Mouse (Mus musculus): ENCODE data around the gene Gnptg. TPM values are rescaled to one million over a fixed set of nuclear protein-coding genes. Genes with fewer than 3 reads are reported as not detected.

The Gnptg gene
- 100 to 1,000 TPM in 1 of 2 experiments, 10 to 100 TPM in 1; 92.8 to 106 TPM for polyA plus RNA-seq (2017; shearing (Covaris generic))

DNA sequence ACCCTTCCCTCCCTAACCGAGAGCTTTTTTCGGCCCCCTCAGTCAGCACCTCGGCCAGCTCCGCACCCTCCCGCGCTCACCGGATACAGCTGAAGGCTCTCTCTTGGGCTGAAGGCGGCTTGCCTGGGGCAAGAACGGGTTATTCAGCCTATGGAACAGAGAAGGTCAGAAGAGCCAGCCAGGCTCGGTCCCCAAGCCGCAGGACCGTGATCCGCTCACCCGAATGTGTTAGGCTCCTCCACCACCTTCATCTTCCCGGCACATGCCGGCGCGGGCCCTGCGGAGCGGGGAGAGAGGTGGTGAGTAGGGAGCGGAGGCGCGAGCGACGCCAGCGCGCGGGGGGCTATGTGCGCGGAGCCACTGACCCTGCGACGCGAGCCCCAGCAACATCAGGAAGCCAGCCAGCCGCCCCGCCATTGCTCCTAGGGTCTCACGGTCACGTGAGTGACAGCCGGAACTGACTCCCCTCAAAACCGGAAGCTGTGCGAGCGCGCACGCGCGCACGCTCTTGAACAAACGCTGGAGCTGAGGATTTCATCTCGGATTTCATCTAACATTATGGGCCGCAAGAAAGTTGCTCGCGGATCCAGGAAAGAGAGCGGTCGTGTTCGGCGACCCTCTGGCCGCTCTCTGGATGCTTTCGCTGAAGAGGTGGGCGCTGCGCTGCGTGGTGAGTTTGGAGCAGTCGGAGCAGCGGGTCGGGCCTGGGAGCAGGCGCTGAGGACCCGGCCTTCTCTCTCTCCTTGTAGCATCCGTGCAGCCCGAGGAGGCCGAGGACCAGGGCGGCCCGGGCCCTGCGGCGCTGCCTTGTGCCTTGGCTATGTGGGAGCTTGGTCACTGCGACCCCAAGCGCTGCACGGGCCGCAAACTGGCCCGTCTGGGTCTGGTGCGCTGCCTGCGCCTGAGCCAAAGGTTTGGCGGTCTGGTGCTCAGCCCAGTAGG is at the start of gene Gnptg, which contains the start of gene Tsr3:
Gene Gnptg (minus strand): TSS at position 430 of the 942 bp plus-strand sequence.
Gene Tsr3 (plus strand): TSS at position 476 of the 942 bp plus-strand sequence.

DNA sequence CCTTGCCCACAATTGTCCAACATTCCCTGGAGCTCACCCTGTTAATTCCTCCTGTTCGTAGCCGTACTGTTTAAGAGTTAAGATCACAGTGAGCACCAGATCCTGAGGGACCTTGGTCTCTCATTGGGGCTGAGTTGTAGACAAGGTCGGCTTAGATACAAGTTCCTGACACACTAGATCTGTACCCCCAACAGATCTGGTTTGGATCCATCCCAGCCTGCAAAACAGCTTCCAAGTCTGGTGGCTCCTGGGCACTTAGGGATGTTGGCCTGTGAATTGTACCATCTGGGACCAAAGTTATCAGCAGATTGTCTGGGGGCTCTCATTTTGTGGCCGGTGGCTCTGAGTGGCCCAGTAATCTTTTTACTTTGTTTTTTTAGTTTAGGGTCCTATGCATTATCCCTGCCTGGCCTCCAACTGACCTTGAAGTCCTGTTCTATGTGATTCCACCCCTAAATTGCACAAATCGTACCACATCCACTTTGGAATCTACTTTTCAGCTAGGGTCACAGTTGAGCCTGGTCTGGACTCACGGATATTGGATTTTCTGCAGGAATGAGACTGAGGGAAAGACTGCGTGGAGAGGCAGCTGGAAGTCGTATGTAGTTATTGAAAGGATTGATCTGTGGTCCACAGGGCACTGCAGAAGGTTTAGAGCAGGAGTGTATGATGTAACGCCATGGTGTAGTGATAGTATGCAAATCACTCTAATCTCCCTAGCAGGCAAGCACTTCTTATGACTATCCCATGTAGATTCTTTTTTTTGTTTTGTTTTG is 34.8 kb upstream of the Gnptg start, which contains the start of gene Ube2i:
Gene Ube2i (minus strand): TSS at position 52 of the 776 bp plus-strand sequence.

DNA sequence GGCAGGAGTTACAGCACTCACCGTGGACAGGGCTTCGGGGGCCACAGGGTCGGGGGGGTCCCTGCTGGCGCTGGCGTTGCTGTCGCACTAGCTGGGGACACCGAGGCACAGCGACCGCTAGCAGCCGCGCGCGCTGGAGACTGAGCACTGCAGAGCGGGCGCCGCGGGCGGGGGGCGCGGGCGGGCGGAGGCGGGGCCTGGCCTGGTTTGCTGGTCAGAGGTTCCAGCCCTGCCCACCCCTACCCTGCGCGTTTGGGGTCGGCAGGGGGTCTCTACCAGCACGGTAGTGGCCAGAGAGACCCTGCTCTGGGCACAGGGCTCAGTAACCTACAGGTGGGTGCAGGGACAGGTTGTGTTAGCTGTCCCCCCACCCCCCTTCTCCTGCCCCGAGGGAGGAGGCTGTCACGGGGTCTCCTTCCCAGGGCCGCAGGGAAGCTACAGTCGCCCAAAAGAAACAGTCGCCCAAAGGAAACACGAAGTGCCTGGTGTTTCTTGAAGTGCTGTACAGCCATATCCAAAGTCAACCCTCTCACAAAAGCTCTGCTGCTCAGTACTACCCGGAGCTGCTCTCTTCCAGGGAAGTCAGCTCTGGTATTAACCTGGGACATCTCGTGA is 16.3 kb upstream of the Gnptg start, which contains the start of gene Baiap3:
Gene Baiap3 (minus strand): TSS at position 225 of the 615 bp plus-strand sequence.

DNA sequence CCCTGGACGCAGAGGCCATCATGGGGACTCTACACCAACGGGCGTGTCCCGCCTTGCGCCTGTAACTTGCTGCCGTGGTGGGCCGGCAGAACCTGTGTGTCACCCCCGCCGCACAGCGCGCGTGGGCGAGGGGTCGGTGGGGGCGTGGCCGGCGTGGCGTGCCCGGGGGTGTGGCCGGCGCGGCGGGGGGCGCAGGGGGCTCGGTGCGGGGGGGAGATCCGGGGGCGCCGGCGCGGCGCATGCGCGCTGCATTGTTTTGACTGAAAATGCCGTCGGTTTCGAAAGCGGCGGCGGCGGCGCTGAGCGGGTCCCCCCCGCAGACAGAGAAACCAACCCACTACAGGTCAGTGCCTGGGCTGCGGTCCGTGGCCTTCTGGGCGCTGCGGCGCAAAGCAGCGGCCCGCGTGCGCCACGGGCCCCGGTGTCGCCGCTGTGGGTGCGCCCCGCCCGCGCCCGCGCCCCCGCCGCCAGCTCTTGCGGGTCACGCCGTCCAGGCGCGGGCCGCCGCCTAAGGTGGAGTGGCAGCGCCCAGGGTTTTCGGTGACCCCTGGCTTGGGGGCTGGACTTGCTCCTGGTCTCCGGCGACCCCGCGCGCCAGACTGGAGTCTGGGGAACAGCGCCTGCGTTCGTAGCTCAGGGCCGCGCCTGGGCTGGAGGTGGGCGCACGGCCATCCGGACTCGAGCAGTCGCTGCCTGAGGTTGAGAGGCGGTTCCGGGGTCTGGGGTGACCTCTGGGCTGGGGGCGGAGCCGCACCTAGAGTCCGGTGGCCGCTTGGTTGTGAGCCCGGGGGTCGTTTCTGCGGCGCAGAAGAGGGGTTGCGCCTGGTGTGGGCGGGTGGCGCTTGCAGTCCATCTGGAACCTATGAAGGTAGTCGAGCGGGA is 51.5 kb downstream of the Gnptg start, which contains the start of gene Unkl:
Gene Unkl (plus strand): TSS at position 248 of the 882 bp plus-strand sequence.

DNA sequence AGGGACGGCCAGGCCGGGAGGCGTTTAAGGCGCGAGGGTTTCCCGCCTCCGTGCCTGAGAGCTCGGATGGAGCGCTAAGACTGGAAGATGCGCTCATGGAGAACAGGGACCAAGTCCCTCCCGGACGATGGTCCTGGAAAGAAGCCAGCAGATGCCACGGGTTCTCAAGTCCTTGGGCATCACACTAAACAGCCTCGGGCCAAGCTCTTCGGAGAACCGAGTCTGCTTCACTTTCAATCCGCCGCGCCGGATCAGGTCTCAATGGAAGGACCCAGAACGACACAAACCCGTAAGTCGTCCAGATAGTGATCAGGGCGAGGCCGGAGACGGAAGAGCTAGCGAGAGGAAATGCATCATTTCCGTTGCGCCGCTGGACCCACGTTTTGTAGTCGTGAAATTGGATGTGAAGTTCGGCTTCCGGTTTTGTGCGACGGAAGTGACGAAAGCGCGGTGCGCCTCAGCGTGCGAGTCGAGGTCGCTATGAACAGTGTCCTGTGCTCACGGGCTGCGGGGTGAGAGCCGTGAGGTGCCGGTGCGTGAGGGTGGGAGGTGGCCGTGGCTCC is 55.7 kb downstream of the Gnptg start, which contains the start of gene BC003965:
Gene BC003965 (plus strand): TSS at position 426 of the 563 bp plus-strand sequence.

Other genes starting within 250 kb of the Gnptg start
- 10 to 100 TPM in 1 of 2 experiments, 1 to 10 TPM in 1; 8.2 to 10.2 TPM for gene Cramp1l, start 224.3 kb downstream of the Gnptg start, polyA plus RNA-seq (2017; shearing (Covaris generic))
- 10 to 100 TPM; 20.7 to 27.0 TPM for gene Ift140, start 224.0 kb downstream of the Gnptg start, polyA plus RNA-seq (2017; shearing (Covaris generic))
- 1 to 10 TPM; 1.6 to 1.7 TPM for gene Tmem204, start 156.5 kb downstream of the Gnptg start, polyA plus RNA-seq (2017; shearing (Covaris generic))
- gene Telo2, start 124.2 kb downstream of the Gnptg start, polyA plus RNA-seq (2017; shearing (Covaris generic)) = 10 to 100 TPM; 27.2 to 36.5 TPM
- gene Ptx4, start 119.4 kb downstream of the Gnptg start, polyA plus RNA-seq (2017; shearing (Covaris generic)) = 1 to 10 TPM in 1 of 2 experiments, not detected in 1; 3.6 TPM
- 10 to 100 TPM; 32.2 to 36.1 TPM for gene Clcn7, start 106.7 kb downstream of the Gnptg start, polyA plus RNA-seq (2017; shearing (Covaris generic))
- under 1 TPM in 1 of 2 experiments, not detected in 1; 0.47 TPM for gene Ccdc154, start 77.7 kb downstream of the Gnptg start, polyA plus RNA-seq (2017; shearing (Covaris generic))
- not detected for gene Gm38655, start 64.7 kb downstream of the Gnptg start, polyA plus RNA-seq (2017; shearing (Covaris generic))
- gene BC003965, start 55.6 kb downstream of the Gnptg start, polyA plus RNA-seq (2017; shearing (Covaris generic)) = 10 to 100 TPM; 27.3 to 34.1 TPM
- gene Unkl, start 51.7 kb downstream of the Gnptg start, polyA plus RNA-seq (2017; shearing (Covaris generic)) = 10 to 100 TPM; 40.2 to 46.5 TPM
- gene Tsr3, start within 50 bp of the Gnptg start, polyA plus RNA-seq (2017; shearing (Covaris generic)) = 10 to 100 TPM; 45.7 to 51.8 TPM
- gene Baiap3, start 16.2 kb upstream of the Gnptg start, polyA plus RNA-seq (2017; shearing (Covaris generic)) = 10 to 100 TPM; 18.0 to 45.5 TPM
- gene Ube2i, start 34.5 kb upstream of the Gnptg start, polyA plus RNA-seq (2017; shearing (Covaris generic)) = 100 to 1,000 TPM; 561 to 579 TPM
- gene Prss34, start 58.3 kb upstream of the Gnptg start, polyA plus RNA-seq (2017; shearing (Covaris generic)) = 1 to 10 TPM in 1 of 2 experiments, under 1 TPM in 1; 0.13 to 2.9 TPM
- gene Prss28, start 68.5 kb upstream of the Gnptg start, polyA plus RNA-seq (2017; shearing (Covaris generic)) = not detected
- not detected for gene Prss29, start 78.5 kb upstream of the Gnptg start, polyA plus RNA-seq (2017; shearing (Covaris generic))
- 1 to 10 TPM in 1 of 2 experiments, under 1 TPM in 1; 0.33 to 5.1 TPM for gene Tpsab1, start 105.4 kb upstream of the Gnptg start, polyA plus RNA-seq (2017; shearing (Covaris generic))
- not detected for gene Tpsb2, start 126.2 kb upstream of the Gnptg start, polyA plus RNA-seq (2017; shearing (Covaris generic))
- gene Tpsg1, start 129.1 kb upstream of the Gnptg start, polyA plus RNA-seq (2017; shearing (Covaris generic)) = not detected
- gene Cacna1h, start 193.7 kb upstream of the Gnptg start, polyA plus RNA-seq (2017; shearing (Covaris generic)) = under 1 TPM in 1 of 2 experiments, not detected in 1; 0.12 TPM
- gene Tekt4, start 214.5 kb upstream of the Gnptg start, polyA plus RNA-seq (2017; shearing (Covaris generic)) = not detected